Mouse (Mus musculus): ENCODE data around the gene Olfr1447.

The Olfr1447 gene
- long read RNA-seq, experiment 1 = 0 reads
- long read RNA-seq, experiment 2 = 0 reads

- intact Hi-C loops (cut with DNase I) = no loop called here
Observed at GRCm38 (mm10) chr19:12903643-12904042, at the start of gene Olfr1447. Gene Olfr1447, minus strand, starts transcription at chr19:12903743.

GRCm38 (mm10) chr19:12949958-12950357 is 46.4 kb upstream of the Olfr1447 start, which contains the start of gene Olfr1450:
Gene Olfr1450, plus strand, starts transcription at chr19:12950258.
- intact Hi-C loops (cut with DNase I) = no loop called here

GRCm38 (mm10) chr19:12930540-12930939 is 27.0 kb upstream of the Olfr1447 start, which contains the start of gene Olfr1449:
Gene Olfr1449, plus strand, starts transcription at chr19:12930840.
- intact Hi-C loops (cut with DNase I) = no loop called here

GRCm38 (mm10) chr19:12924319-12924718 is 20.8 kb upstream of the Olfr1447 start, which contains the start of gene Olfr1448:
Gene Olfr1448, minus strand, starts transcription at chr19:12924419.
- intact Hi-C loops (cut with DNase I) = no loop called here

- intact Hi-C loops (cut with DNase I) = no loop called here
Observed at GRCm38 (mm10) chr19:12893424-12893823, 10.1 kb downstream of the Olfr1447 start, which contains the start of gene Olfr1446. Gene Olfr1446, minus strand, starts transcription at chr19:12893524.

- intact Hi-C loops (cut with DNase I) = no loop called here
Observed at GRCm38 (mm10) chr19:12883555-12883954, 20.0 kb downstream of the Olfr1447 start, which contains the start of gene Olfr1445. Gene Olfr1445, plus strand, starts transcription at chr19:12883855.

GRCm38 (mm10) chr19:12856983-12857382 is 46.6 kb downstream of the Olfr1447 start, which contains the start of gene Olfr1444:
Gene Olfr1444, plus strand, starts transcription at chr19:12857283.
- intact Hi-C loops (cut with DNase I) = no loop called here

Measured in adrenal gland (tissue).